ENCODE assay signal across 14 mouse cellular contexts in the genomic region with DNA sequence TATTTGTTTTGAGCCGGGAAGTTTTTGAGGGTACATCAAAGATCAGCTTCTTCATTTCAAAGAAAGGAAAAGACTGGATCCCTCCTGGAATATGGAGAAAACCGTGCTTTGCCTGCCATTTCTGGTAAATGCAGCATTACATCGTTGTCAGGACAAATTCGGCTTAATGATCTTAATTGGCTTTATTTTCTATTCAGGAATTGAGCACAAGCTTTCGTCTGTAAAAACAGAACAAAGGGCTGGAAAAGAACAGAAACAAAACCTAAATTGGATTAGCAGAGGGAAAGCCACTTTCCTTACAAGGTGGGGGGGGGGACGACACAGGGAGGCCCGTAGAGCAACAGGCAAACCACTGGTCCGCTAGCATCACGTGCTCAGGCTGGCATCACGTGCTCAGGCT.
"Had no signal": no experiment of that assay in that cellular context is flagged by ENCODE, and none has a peak within 500 bp of the region (broad histone marks: within the 10 kb centered on the region; RNA-seq: fewer than 3 reads in every experiment).

No protein-coding gene starts in this region.

- H3K4me3 ChIP-seq: layer of hippocampus, adult 2 months; limb, embryonic 13.5 days; liver, embryonic 12.5 days; megakaryocyte, embryonic 14.5 days had no signal

- H3K4me2 ChIP-seq: limb, embryonic 13.5 days; liver, embryonic 12.5 days; lung, embryonic 14.5 days; midbrain, embryonic 11.5 days had no signal

- ATAC-seq: liver, embryonic 12.5 days; midbrain, embryonic 16.5 days had no signal

- H3K27ac ChIP-seq: layer of hippocampus, adult 2 months; limb, embryonic 13.5 days; liver, embryonic 12.5 days; stomach, postnatal 0 days had no signal

- H3K27me3 ChIP-seq: limb, embryonic 13.5 days had no signal

- H3K9ac ChIP-seq: limb, embryonic 13.5 days; liver, embryonic 12.5 days; lung, embryonic 14.5 days had no signal

- H3K9me3 ChIP-seq: limb, embryonic 13.5 days; liver, embryonic 12.5 days had no signal

- DNase-seq: kidney, postnatal 10 days; kidney, postnatal 4 days; left cerebral cortex, postnatal 4 days; lung, embryonic 14.5 days; lung, postnatal 10 days; lung, postnatal 4 days; thymus, postnatal 4 days had no signal

- H3K36me3 ChIP-seq: limb, embryonic 13.5 days; liver, embryonic 12.5 days had no signal
